Mouse (Mus musculus) stomach, adult 2 months (tissue): ENCODE results near the gene Lpar6. TPM values are rescaled to one million over a fixed set of nuclear protein-coding genes. Genes with fewer than 3 reads are reported as not detected.

Experiments
- polyA plus RNA-seq: library from polyadenylated mRNA; depleted of rRNA; stranded (reverse); fragments of >200 nt; gene quantifications from 2 replicates; pipeline ENCODE4 v1.2.3, GENCODE M21; 2012; rRNA removed

The Lpar6 gene
- 0.45 and 0.70 TPM in 2 replicates for polyA plus RNA-seq

GRCm38 (mm10) chr14:73237848-73238321 is at the start of gene Lpar6:
Lpar6 (plus strand) TSS chr14:73237895.

Other genes starting within 250 kb of the Lpar6 start
- 1.5 and 1.9 TPM in 2 replicates for gene Cysltr2, start 188.8 kb upstream of the Lpar6 start, polyA plus RNA-seq
- 6.3 and 7.4 TPM in 2 replicates for gene Rcbtb2, start 114.9 kb upstream of the Lpar6 start, polyA plus RNA-seq
- gene Rb1, start 87.9 kb downstream of the Lpar6 start, polyA plus RNA-seq = 0.33 and 0.39 TPM in 2 replicates
- 301 and 417 TPM in 2 replicates for gene Itm2b, start 147.4 kb downstream of the Lpar6 start, polyA plus RNA-seq